In the genomic region with DNA sequence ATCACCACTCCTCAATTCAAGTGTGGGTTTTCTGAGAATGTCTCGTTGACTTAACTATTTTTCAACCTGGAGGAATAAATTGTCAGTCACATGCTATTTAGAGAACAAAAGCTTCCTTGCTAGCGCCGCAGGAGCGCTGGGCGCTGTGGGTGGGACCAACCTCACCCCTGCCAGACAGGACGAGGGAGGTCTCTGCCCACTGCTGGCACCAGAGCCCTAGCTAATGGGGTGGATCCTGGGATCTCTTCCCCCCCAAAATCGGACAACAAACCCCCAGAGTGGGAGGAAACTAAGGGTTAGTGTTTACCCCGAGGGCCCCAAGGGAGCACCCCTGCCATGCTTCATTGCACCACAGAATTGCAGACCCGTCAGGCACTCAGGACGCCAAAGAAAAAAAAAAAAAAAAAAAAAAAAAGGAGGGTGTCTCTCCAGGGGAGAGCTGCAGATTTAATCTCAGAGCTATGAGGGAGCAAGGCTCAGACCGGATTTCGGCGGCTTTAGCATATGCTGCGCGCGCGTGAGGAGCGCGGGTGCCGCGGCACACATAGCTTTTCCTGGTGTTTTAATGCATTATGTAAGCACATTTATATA, we compare ENCODE assay signal across 9 mouse cellular contexts. TPM values are rescaled to one million over a fixed set of nuclear protein-coding genes. Genes with fewer than 3 reads are reported as not detected.
DNase-seq lines count a peak whose midpoint lies in the region; ATAC-seq and TF ChIP-seq lines count a peak whose summit lies in the region.
"Had no signal": no experiment of that assay in that cellular context is flagged by ENCODE, and none has a peak within 500 bp of the region (broad histone marks: within the 10 kb centered on the region; RNA-seq: fewer than 3 reads in every experiment).

No protein-coding gene starts in this region.

- H3K9me3 ChIP-seq in ES-E14 (ENCODE audit: control insufficient read depth, insufficient read depth, low read depth, low read length) = no peaks in the 10 kb centered on the region
- H3K9me3 ChIP-seq in embryonic facial prominence, embryonic 14.5 days (ENCODE audit: control insufficient read depth, low read length) = no peaks in the 10 kb centered on the region
- no peaks in the 10 kb centered on the region for H3K9me3 ChIP-seq in midbrain, embryonic 10.5 days (replicated peaks)
- H3K9me3 ChIP-seq in stomach, embryonic 15.5 days = no peaks in the 10 kb centered on the region

- WGBS in embryonic facial prominence, embryonic 14.5 days = under 1% methylated on average over 21 of the region's 21 CpGs
- WGBS in midbrain, embryonic 10.5 days = 1% methylated on average over 21 of the region's 21 CpGs
- 1% methylated on average over 21 of the region's 21 CpGs for WGBS in stomach, embryonic 15.5 days

- H3K4me2 ChIP-seq in embryonic facial prominence, embryonic 14.5 days (ENCODE audit: low read depth, low read length) = peak overlapping the region; percentile 54
- peak overlapping the region; percentile 45 for H3K4me2 ChIP-seq in stomach, embryonic 15.5 days

- peaks cover 19% of the 10 kb centered on the region for H3K27me3 ChIP-seq in embryonic facial prominence, embryonic 14.5 days (replicated peaks; ENCODE audit: control insufficient read depth, insufficient read depth, low read length)
- H3K27me3 ChIP-seq in midbrain, embryonic 10.5 days (ENCODE audit: low read depth, poor library complexity, severe bottlenecking) = peaks cover 47% of the 10 kb centered on the region
- H3K27me3 ChIP-seq in stomach, embryonic 15.5 days (replicated peaks) = peaks cover 25% of the 10 kb centered on the region

- ATAC-seq in cerebellum, adult (ENCODE audit: insufficient number of reproducible peaks, low FRiP score, low TSS enrichment) = no peak
- peak; percentile 53 for ATAC-seq in embryonic facial prominence, embryonic 14.5 days (ENCODE audit: low read depth)
- no peak for ATAC-seq in stomach, embryonic 15.5 days (ENCODE audit: insufficient read depth, low FRiP score, low read depth)

- H3K4me3 ChIP-seq in ES-E14 (ENCODE audit: insufficient read depth in 1 of 2, low read depth in 1 of 2, low read length in 2 of 2, poor library complexity in 1 of 2, severe bottlenecking in 1 of 2) = no peak overlapping the region
- peak overlapping the region; percentile 27 for H3K4me3 ChIP-seq in embryonic facial prominence, embryonic 14.5 days (ENCODE audit: low read depth, low read length)
- H3K4me3 ChIP-seq in midbrain, embryonic 10.5 days = peak overlapping the region; percentile 45
- H3K4me3 ChIP-seq in stomach, embryonic 15.5 days (replicated peaks) = peak overlapping the region; percentile 5

- H3K27ac ChIP-seq in ES-E14 (ENCODE audit: insufficient read depth, low read depth, low read length, poor library complexity, severe bottlenecking) = no peak overlapping the region
- H3K27ac ChIP-seq in embryonic facial prominence, embryonic 14.5 days (replicated peaks; ENCODE audit: low read depth, low read length) = no peak overlapping the region
- H3K27ac ChIP-seq in midbrain, embryonic 10.5 days (replicated peaks) = no peak overlapping the region; the same call in 1 of the 2 replicates
- no peak overlapping the region for H3K27ac ChIP-seq in stomach, embryonic 15.5 days

- peaks cover 0 to 2% of the 10 kb centered on the region in 2 experiments; a peak in 1 of 4 replicates for H3K4me1 ChIP-seq in ES-E14 (ENCODE audit: control insufficient read depth in 2 of 2, insufficient read depth in 2 of 2, low read length in 2 of 2, poor library complexity in 1 of 2)
- no peaks in the 10 kb centered on the region; the same call in 1 of the 2 replicates for H3K4me1 ChIP-seq in embryonic facial prominence, embryonic 14.5 days (ENCODE audit: control insufficient read depth, insufficient read depth, low read length)
- peaks cover 35% of the 10 kb centered on the region for H3K4me1 ChIP-seq in midbrain, embryonic 10.5 days
- H3K4me1 ChIP-seq in stomach, embryonic 15.5 days = no peaks in the 10 kb centered on the region

- DNase-seq in cerebellum, adult 18-20 months = peak; percentile 40 to 59
- DNase-seq in ES-E14 (ENCODE audit: low read depth, low spot score) = no peak
- DNase-seq in embryonic facial prominence, embryonic 14.5 days (ENCODE audit: low spot score) = peak; percentile 46
- peak; percentile 60 for DNase-seq in kidney, adult 9 months
- peak; percentile 22 for DNase-seq in midbrain, embryonic 10.5 days (ENCODE audit: low spot score)
- DNase-seq in ovary, adult 18-20 months (ENCODE audit: low spot score) = no peak

- in situ Hi-C loops in ES-E14 (cut with MboI; ENCODE audit: low sequenced_read_pairs in 2 of 2, unreplicated experiment in 2 of 2) = no loop called here

- no peaks in the 10 kb centered on the region for H3K36me3 ChIP-seq in ES-E14 (ENCODE audit: control insufficient read depth, insufficient read depth, low read length, poor library complexity, severe bottlenecking)
- H3K36me3 ChIP-seq in embryonic facial prominence, embryonic 14.5 days (ENCODE audit: control insufficient read depth, insufficient read depth, low read length) = no peaks in the 10 kb centered on the region
- no peaks in the 10 kb centered on the region for H3K36me3 ChIP-seq in midbrain, embryonic 10.5 days
- no peaks in the 10 kb centered on the region for H3K36me3 ChIP-seq in stomach, embryonic 15.5 days

- H3K9ac ChIP-seq in ES-E14 (ENCODE audit: insufficient read depth, low read depth, low read length, poor library complexity, severe bottlenecking) = no peak overlapping the region
- H3K9ac ChIP-seq in embryonic facial prominence, embryonic 14.5 days (ENCODE audit: low read depth, low read length) = 0 out of 2 replicates have a peak overlapping the region, but pooled peaks have one; percentile 30
- H3K9ac ChIP-seq in stomach, embryonic 15.5 days = no peak overlapping the region

TF ChIP-seq in ES-E14, 5 proteins besides CTCF, POLR2A, EP300 and RAD21:
- TF ChIP-seq CHD2 (IDR thresholded peaks at IDR 0.05; ENCODE audit: low read depth, low read length) (no peak), ZNF384 (IDR thresholded peaks at IDR 0.05; ENCODE audit: low read depth, low read length) (peak; percentile 75), MAFK (IDR thresholded peaks at IDR 0.05; ENCODE audit: insufficient read depth, low read depth, low read length) (no peak)

RNA-seq across cellular contexts. Expression of a gene that starts 35.2 kb away (rescaled TPM):
- 0.16 and 0.45 TPM in 2 replicates for total RNA-seq in ES-E14 (2012; rRNA removed)
- 0.31 and 0.53 TPM in 2 replicates for polyA plus RNA-seq in embryonic facial prominence, embryonic 14.5 days (2014; fragmentation: Nextera tagmentation; extraction: Ambion mirVana)
- not detected in 2 replicates for polyA plus RNA-seq in midbrain, embryonic 10.5 days (2016; fragmentation: Nextera tagmentation; extraction: Ambion mirVana)
- polyA plus RNA-seq in stomach, embryonic 15.5 days (2015; fragmentation: Nextera tagmentation; extraction: Ambion mirVana) = 0.06 TPM in 1 of 2 replicates, not detected in the other
- total RNA-seq: neutrophil, adult 5-6 weeks had no signal

Comparison
In these comparisons a context has a peak if more than half of its experiments do, and no peak if none do; other contexts are left out.
1. DNase-seq: peak in cerebellum, adult 18-20 months (2 of 2), embryonic facial prominence, embryonic 14.5 days (single experiment), kidney, adult 9 months (single experiment) and midbrain, embryonic 10.5 days (single experiment); none in ES-E14 (single experiment) and ovary, adult 18-20 months (single experiment).
2. H3K4me3 ChIP-seq: peak in embryonic facial prominence, embryonic 14.5 days (single experiment), midbrain, embryonic 10.5 days (single experiment) and stomach, embryonic 15.5 days (single experiment); none in ES-E14 (0 of 2).